Mouse (Mus musculus) megakaryocyte, embryonic 14.5 days (primary cell): ENCODE results near the gene Sart1. TPM values are rescaled to one million over a fixed set of nuclear protein-coding genes. Genes with fewer than 3 reads are reported as not detected.

Experiments
- H3K27me3 ChIP-seq: replicated peaks from 2 replicates; pipeline ENCODE3; 2012; ENCODE audit warnings: inconsistent platforms
- H3K36me3 ChIP-seq: replicated peaks from 2 replicates; pipeline ENCODE3; 2012; ENCODE audit warnings: low read length, inconsistent platforms, mixed read lengths
- H3K4me1 ChIP-seq: 2 replicates; pipeline ENCODE4 v1.6.1; 2012; ENCODE audit warnings: inconsistent platforms
- H3K4me3 ChIP-seq: replicated peaks from 2 replicates; pipeline ENCODE3; 2012; ENCODE audit warnings: moderate library complexity, mild to moderate bottlenecking, inconsistent platforms
- H3K9me3 ChIP-seq: 2 replicates; pipeline ENCODE4 v1.6.1; 2012; ENCODE audit warnings: inconsistent platforms
- FLI1 ChIP-seq: IDR thresholded peaks from 2 replicates; pipeline ENCODE4 v1.6.1; 2012; ENCODE audit warnings: low read length, inconsistent platforms, mixed read lengths
- GATA1 ChIP-seq: IDR thresholded peaks from 3 replicates; pipeline ENCODE4 v1.6.1; 2012; ENCODE audit warnings: mixed read lengths, low read length, inconsistent platforms, borderline replicate concordance
- polyA plus RNA-seq: library from polyadenylated mRNA; stranded (reverse); fragments of >175 nt; gene quantifications from 2 replicates; pipeline ENCODE4 v1.2.3, GENCODE M21; 2012; ENCODE audit warnings: low replicate concordance; ENCODE audit not compliant: insufficient read depth

The Sart1 gene
- polyA plus RNA-seq, result 44.3 and 152 TPM in 2 replicates

DNA sequence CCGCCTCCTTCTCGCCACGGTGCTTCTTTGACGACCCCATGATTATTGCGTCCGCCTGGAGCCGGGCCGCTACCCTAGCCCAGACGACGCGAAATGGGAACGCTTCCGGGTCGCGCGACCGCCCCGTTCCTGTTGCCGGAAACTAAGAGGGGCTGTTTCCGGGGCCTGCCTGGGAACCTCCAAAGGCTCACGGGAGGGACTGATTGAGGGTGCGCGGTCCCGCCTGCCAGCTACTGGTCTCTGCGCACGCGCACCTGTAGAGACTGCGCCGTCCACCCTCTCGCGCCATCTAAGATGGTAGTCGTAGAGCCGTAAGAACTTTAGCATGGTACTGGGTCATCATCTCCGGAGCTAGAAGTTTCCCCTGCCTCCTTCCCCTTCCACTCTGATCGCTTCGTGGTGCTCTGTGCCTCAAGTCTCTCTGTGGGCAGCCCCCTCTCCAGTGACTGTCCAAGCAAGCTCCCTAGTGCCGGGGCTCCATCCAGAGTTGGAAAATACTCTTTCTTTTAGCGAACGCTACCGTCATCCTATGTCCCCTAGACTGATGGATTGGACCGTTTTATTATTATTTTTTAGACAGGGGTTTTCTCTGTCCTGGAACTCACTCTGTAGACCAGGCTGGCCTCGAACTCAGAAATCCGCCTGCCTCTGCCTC lies at the start of gene Sart1:
Gene Sart1 (minus strand): TSS at position 116 of the 655 bp plus-strand sequence.
- TF ChIP-seq FLI1 (peak; percentile 84; the same call in 1 of the 2 replicates), GATA1 (no peak)
- H3K9me3 ChIP-seq, result no peaks in the 10 kb centered on the region
- peak within 1 kb of the TSS; percentile 92 for H3K4me3 ChIP-seq
- no peaks in the 10 kb centered on the region for H3K27me3 ChIP-seq
- H3K4me1 ChIP-seq, result peaks cover 49% of the 10 kb centered on the region
- peaks cover 30% of the 10 kb centered on the region for H3K36me3 ChIP-seq

DNA sequence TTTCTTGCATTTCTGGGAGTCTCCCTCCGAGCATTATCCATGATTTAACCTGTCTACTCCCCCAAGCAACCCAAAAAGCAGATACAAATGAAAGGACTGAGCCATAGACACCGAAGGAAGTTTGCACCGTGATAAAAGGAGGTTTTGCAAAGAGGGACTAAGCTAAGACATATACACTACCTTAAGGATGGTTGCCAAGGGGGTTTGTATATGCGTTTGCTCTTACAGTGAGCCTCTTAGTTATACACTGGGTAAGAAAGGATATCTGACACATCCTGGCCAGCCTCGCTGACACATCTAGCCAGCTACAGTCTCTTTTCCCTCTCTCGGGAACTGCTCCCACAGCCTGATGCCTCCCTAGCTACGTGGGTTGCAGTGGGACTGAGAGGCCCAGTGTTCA lies 45.4 kb upstream of the Sart1 start:
- Histone ChIP-seq H3K4me1 (peaks cover 66% of the 10 kb centered on the region), H3K36me3 (no peaks in the 10 kb centered on the region), H3K4me3 (peak overlapping the region; percentile 91), H3K27me3 (peaks cover 18% of the 10 kb centered on the region), H3K9me3 (no peaks in the 10 kb centered on the region)
- no peak for TF ChIP-seq GATA1
- no peak for TF ChIP-seq FLI1

DNA sequence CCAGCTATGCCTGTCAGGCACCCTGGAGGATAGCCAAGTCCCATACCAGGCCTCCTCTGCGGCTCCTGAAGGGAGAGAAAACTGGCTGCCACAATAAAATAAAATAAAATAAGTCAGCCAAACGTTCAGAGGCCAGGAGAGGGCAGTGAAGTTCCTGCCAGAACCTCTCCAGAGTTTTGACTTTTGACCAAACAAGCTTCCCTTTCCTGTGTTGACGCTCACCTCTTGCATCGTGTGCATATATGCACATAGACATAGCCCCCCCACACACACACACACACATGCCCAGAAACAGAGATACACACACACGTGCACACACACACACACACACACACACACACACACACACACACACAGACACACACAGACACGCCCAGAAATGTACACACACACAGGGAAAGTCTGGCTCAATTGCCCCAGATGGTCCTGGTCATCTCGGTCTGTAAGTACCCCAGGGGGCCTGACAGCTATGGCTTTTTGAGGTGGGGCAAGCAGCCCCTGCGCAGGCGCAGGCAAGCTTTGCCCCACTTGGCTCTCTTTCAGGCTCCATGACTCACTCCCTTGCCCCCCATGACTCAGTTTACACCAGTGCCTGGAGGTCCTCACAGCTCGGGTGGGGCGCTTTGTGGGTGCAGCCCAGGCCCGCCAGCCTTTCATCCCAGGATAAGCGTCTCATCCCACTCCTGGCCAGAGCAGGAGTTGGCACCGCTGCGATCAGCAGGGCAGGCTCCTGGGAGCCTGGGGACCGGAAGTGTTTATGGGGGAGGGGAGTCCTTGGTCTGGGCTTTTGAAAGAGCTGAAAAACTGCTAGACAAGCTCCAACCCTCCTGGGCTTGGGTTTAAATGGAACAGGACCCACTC lies 44.7 kb upstream of the Sart1 start:
- Histone ChIP-seq H3K36me3 (peaks cover 1% of the 10 kb centered on the region), H3K27me3 (peaks cover 18% of the 10 kb centered on the region), H3K4me1 (peaks cover 69% of the 10 kb centered on the region), H3K4me3 (peak overlapping the region; percentile 91), H3K9me3 (no peaks in the 10 kb centered on the region)
- TF ChIP-seq FLI1 (no peak), GATA1 (no peak)

DNA sequence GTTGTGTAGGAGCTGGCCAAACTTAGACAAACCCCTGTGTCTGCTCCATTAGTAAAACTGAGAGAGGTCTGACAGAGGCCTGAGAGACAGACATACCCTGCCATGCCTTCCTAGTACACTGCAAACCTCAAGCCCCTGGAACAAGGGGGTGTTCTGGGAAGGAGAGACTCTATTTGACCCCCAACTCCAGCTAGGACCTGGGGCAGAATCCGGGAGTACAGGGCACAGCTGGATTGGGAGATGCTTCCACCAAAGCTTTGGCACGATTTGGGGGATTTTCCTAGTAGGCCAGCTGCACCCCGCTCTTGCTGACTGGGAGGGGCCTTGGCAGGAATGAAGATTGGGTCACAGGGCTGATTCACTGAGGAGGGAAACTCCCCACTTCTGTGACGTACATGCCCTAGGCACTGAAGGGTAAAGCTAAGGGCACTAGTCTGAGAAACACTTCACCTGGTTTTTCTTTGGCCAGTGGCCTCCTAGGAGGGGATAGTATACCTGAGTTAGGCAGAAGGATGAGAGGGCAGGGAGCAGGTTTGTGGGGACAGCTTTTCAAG lies 43.5 kb upstream of the Sart1 start:
- Histone ChIP-seq H3K4me3 (no peak overlapping the region), H3K27me3 (peaks cover 12% of the 10 kb centered on the region), H3K36me3 (peaks cover 11% of the 10 kb centered on the region), H3K9me3 (no peaks in the 10 kb centered on the region), H3K4me1 (peaks cover 68% of the 10 kb centered on the region)
- no peak for TF ChIP-seq GATA1
- no peak for TF ChIP-seq FLI1

DNA sequence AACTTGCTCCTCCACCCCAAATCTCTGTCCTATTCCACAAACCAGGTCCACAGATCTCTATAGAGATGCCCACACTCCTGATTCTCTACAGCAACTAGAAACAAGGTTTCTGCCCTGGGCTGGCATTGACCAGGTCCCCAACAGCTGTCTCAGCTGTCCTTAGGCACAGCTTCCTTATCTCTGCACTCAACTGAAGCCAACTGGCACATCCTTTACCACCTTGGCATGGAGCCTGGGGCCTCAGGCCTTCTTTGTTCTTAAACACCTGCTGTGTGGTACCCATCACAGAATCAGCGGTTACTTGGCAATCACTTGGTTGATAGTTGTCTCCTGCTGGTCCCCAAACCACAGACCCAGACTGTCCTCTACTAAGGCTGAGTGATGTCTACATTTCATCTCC lies 41.9 kb upstream of the Sart1 start:
- Histone ChIP-seq H3K36me3 (peaks cover 23% of the 10 kb centered on the region), H3K4me1 (peaks cover 78% of the 10 kb centered on the region), H3K9me3 (no peaks in the 10 kb centered on the region), H3K27me3 (peaks cover 10% of the 10 kb centered on the region), H3K4me3 (no peak overlapping the region)
- no peak for TF ChIP-seq GATA1
- no peak for TF ChIP-seq FLI1

DNA sequence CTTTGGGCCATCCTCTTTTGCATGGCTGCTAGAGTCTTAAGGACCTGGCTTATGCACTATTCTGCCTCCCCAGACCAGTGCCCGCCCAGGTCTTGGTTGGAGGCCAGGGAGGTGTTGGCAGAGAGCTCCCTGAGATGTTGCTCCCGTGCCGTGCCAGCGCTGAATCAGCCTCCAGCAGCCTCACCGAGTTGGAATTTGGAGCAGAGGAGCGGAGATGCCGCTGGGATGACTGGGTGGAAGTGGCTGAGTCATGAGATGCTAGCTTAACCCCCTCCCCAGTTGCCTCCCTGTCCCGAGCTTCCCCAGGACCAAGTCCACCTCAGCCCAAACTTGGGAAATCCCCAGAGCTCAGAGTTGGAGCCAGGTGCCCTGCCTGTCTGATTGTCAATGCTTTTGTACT lies 41.3 kb upstream of the Sart1 start:
- Histone ChIP-seq H3K36me3 (peaks cover 23% of the 10 kb centered on the region), H3K4me3 (no peak overlapping the region), H3K9me3 (no peaks in the 10 kb centered on the region), H3K4me1 (peaks cover 75% of the 10 kb centered on the region), H3K27me3 (peaks cover 10% of the 10 kb centered on the region)
- TF ChIP-seq GATA1 (no peak), FLI1 (no peak)

DNA sequence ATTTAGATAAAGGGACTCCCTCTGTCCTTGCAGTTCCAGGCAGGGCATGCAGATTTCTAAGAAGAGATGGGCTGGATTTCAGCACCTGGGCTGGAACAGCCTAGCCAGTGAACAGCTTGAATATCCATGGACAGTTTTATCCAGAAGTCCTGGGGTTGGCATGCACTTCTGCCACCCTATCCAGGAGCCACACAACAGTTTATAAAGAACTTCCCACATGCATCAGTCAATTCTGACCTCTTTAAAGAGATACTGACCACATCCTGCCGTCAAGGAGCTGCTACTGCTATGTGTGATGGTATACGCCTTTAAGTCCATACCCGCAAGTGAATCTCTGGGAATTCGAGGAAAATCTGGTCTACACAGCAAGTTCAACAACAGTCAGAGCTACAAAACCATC lies 40.7 kb upstream of the Sart1 start:
- Histone ChIP-seq H3K36me3 (peaks cover 23% of the 10 kb centered on the region), H3K27me3 (peaks cover 8% of the 10 kb centered on the region), H3K4me3 (no peak overlapping the region), H3K4me1 (peaks cover 70% of the 10 kb centered on the region), H3K9me3 (no peaks in the 10 kb centered on the region)
- TF ChIP-seq GATA1, result no peak
- no peak for TF ChIP-seq FLI1

DNA sequence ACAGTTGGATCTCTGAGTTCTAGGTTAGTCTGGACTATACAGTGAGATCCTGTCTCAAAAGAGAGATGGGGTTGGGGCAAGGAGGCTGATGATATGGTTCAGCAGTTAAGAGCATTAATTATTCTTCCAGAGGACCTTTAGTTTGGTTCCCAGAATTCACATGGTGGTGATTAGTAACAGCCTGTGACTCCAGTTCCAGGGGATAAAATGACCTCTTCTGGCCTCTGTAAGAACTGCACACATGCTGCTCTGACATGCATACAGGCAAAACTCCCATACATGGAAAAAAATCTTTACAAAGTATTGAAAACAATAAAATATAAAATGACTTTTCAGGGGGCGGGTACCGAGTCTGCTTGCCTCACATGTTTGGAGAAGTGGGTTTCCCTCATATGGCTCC lies 39.6 kb upstream of the Sart1 start:
- Histone ChIP-seq H3K9me3 (no peaks in the 10 kb centered on the region), H3K4me1 (peaks cover 70% of the 10 kb centered on the region), H3K4me3 (no peak overlapping the region), H3K36me3 (peaks cover 30% of the 10 kb centered on the region), H3K27me3 (peaks cover 8% of the 10 kb centered on the region)
- TF ChIP-seq GATA1, result no peak
- no peak for TF ChIP-seq FLI1

DNA sequence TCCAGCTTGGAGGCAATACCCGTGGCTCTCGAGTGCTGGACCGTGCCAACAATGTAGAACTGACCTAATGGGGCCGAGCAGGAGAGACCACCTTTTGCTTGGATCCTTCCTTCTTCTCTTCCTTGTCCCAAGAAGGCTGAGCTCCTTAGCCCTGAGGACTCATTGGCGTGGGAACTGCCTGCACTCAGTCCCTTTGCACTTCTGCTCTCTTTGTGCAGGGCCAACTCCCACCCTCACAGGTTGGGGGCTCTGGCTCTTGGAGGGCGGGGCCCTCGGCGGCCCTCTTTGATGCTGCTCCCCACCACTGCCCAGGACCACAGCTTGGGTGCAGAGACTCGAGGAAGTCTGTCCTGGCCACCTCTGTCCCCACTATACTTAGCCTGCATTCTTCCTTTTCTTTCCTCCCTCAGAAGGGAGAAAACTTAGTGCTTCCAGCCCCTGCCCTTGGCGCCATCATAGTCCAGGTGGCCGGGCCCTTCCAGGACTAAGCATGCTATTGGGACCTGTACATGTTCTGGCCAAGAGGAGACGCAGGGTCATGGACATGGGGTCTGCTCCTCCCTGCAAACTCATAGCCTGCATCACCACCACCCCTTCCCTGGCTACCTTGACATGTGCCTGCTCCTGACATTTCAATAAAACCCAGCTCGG lies 38.3 kb upstream of the Sart1 start:
- H3K36me3 ChIP-seq, result peaks cover 43% of the 10 kb centered on the region

More for the DNA sequence above, 38.3 kb upstream of the Sart1 start:
- no peaks in the 10 kb centered on the region for H3K9me3 ChIP-seq
- H3K4me1 ChIP-seq, result peaks cover 67% of the 10 kb centered on the region
- H3K27me3 ChIP-seq, result peaks cover 6% of the 10 kb centered on the region
- H3K4me3 ChIP-seq, result peak overlapping the region; percentile 100
- TF ChIP-seq FLI1 (no peak), GATA1 (no peak)
